Mouse (Mus musculus): ENCODE results near the gene Irf2bpl. TPM values are rescaled to one million over a fixed set of nuclear protein-coding genes. Genes with fewer than 3 reads are reported as not detected.

Gene Irf2bpl
- total RNA-seq, 2 experiments from 2014 or later, result 42.9 to 46.7 TPM

Other genes with a start within 250 kb of the Irf2bpl start
- gene Vash1, start 206.1 kb downstream of the Irf2bpl start, total RNA-seq (2021), result 10 to 100 TPM; 29.9 to 34.5 TPM
- gene Angel1, start 158.3 kb downstream of the Irf2bpl start, total RNA-seq (2021), result 1 to 10 TPM; 5.8 to 6.3 TPM
- gene Lrrc74a, start 150.4 kb downstream of the Irf2bpl start, total RNA-seq (2021), result not detected
- 10 to 100 TPM; 17.5 to 22.8 TPM for gene Cipc, start 62.2 kb upstream of the Irf2bpl start, total RNA-seq (2021)
- not detected for gene Zdhhc22, start 105.6 kb upstream of the Irf2bpl start, total RNA-seq (2021)
- under 1 TPM; 0.23 to 0.29 TPM for gene Tmem63c, start 136.5 kb upstream of the Irf2bpl start, total RNA-seq (2021)
- gene Ngb, start 217.7 kb upstream of the Irf2bpl start, total RNA-seq (2021), result under 1 TPM in 1 of 2 experiments, not detected in 1; 0.28 TPM